Mouse (Mus musculus) gastrocnemius, postnatal 25 days (tissue): ENCODE measurements around the gene Eepd1. TPM values are rescaled to one million over a fixed set of nuclear protein-coding genes. Genes with fewer than 3 reads are reported as not detected.
A peak's percentile ranks its signal among the peaks of the same experiment; 100 is the strongest.

Source experiments
- DNase-seq: peaks from one replicate; pipeline ENCODE4 v3.0.0; 2022
- total RNA-seq, 2 experiments: library from RNA; stranded (reverse); gene quantifications; 1 replicate in 1 of 2; 2 replicates in 1 of 2; pipeline ENCODE4 v1.2.3; 2021

The Eepd1 gene
- total RNA-seq, 2 experiments from 2014 or later: 50.7 to 64.5 TPM

GRCm38 (mm10) chr9:25532105-25532504 lies 50.8 kb downstream of the Eepd1 start:
- DNase-seq: no peak

GRCm38 (mm10) chr9:25535487-25535886 lies 54.1 kb downstream of the Eepd1 start:
- DNase-seq: no peak

GRCm38 (mm10) chr9:25539461-25539860 lies 58.1 kb downstream of the Eepd1 start:
- no peak for DNase-seq

- DNase-seq: no peak
Measured at GRCm38 (mm10) chr9:25541355-25541754, 60.0 kb downstream of the Eepd1 start.

GRCm38 (mm10) chr9:25545212-25545611 lies 63.9 kb downstream of the Eepd1 start:
- DNase-seq: peak; percentile 77

GRCm38 (mm10) chr9:25549130-25550060 lies 68.0 kb downstream of the Eepd1 start:
- no peak for DNase-seq

- no peak for DNase-seq
Measured at GRCm38 (mm10) chr9:25550196-25550595, 68.8 kb downstream of the Eepd1 start.

- DNase-seq: no peak
Measured at GRCm38 (mm10) chr9:25552532-25552931, 71.2 kb downstream of the Eepd1 start.

GRCm38 (mm10) chr9:25554246-25554803 lies 73.0 kb downstream of the Eepd1 start:
- DNase-seq: peak; percentile 51

GRCm38 (mm10) chr9:25555261-25555660 lies 73.9 kb downstream of the Eepd1 start:
- DNase-seq: no peak

- no peak for DNase-seq
Measured at GRCm38 (mm10) chr9:25556008-25556407, 74.7 kb downstream of the Eepd1 start.

GRCm38 (mm10) chr9:25557378-25557777 lies 76.0 kb downstream of the Eepd1 start:
- DNase-seq: no peak

GRCm38 (mm10) chr9:25558834-25559233 lies 77.5 kb downstream of the Eepd1 start:
- DNase-seq: no peak

GRCm38 (mm10) chr9:25560016-25560758 lies 78.8 kb downstream of the Eepd1 start:
- DNase-seq: no peak

- DNase-seq: no peak
Measured at GRCm38 (mm10) chr9:25561143-25561542, 79.8 kb downstream of the Eepd1 start.

GRCm38 (mm10) chr9:25563806-25564205 lies 82.5 kb downstream of the Eepd1 start:
- DNase-seq: no peak

- DNase-seq: no peak
Measured at GRCm38 (mm10) chr9:25567071-25567470, 85.7 kb downstream of the Eepd1 start.

GRCm38 (mm10) chr9:25568783-25569182 lies 87.4 kb downstream of the Eepd1 start:
- DNase-seq: no peak

GRCm38 (mm10) chr9:25570011-25570410 lies 88.7 kb downstream of the Eepd1 start:
- no peak for DNase-seq

GRCm38 (mm10) chr9:25570436-25570835 lies 89.1 kb downstream of the Eepd1 start:
- no peak for DNase-seq

GRCm38 (mm10) chr9:25571381-25571780 lies 90.0 kb downstream of the Eepd1 start:
- no peak for DNase-seq

GRCm38 (mm10) chr9:25573753-25574152 lies 92.4 kb downstream of the Eepd1 start:
- DNase-seq: peak; percentile 23

GRCm38 (mm10) chr9:25574186-25574585 lies 92.8 kb downstream of the Eepd1 start:
- DNase-seq: no peak
